Mouse (Mus musculus) kidney, postnatal 0 days (tissue): ENCODE measurements at regions not wholly inside any gene's neighbourhood (a gene's known extent, or its start where the extent isn't known, plus 50 kb on each side); places are given as distances from the start of the nearest gene placed in this dataset.

Experiments used
- ATAC-seq: fragments of 200-750 bp; cut with Nextera tagmentation; replicated peaks from 2 replicates; pipeline ENCODE4 v1.8.0; 2017; ENCODE audit warnings: low read depth, moderate number of reproducible peaks, moderate TSS enrichment, moderate library complexity; ENCODE audit not compliant: low FRiP score
- DNase-seq: peaks from one replicate; pipeline ENCODE4 v3.0.0-alpha.2; 2016; ENCODE audit warnings: low spot score
- H3K27ac ChIP-seq: fragments of 300-500 bp; sonication (generic); 2 replicates; pipeline ENCODE4 v1.5.1; 2014; ENCODE audit warnings: mild to moderate bottlenecking
- H3K27me3 ChIP-seq: fragments of 300-500 bp; sonication (generic); 2 replicates; pipeline ENCODE4 v1.6.1; 2014; ENCODE audit warnings: low read length, mixed read lengths; ENCODE audit not compliant: insufficient read depth
- H3K36me3 ChIP-seq: fragments of 300-500 bp; sonication (generic); 2 replicates; pipeline ENCODE4 v1.6.1; 2014; ENCODE audit warnings: low read length, mixed read lengths; ENCODE audit not compliant: insufficient read depth
- H3K4me1 ChIP-seq: fragments of 300-500 bp; sonication (generic); replicated peaks from 2 replicates; pipeline ENCODE4 v1.6.1; 2014; ENCODE audit warnings: antibody characterized with exemption, low read length, mixed read lengths; ENCODE audit not compliant: insufficient read depth
- H3K4me2 ChIP-seq: fragments of 300-500 bp; sonication (generic); 2 replicates; pipeline ENCODE4 v1.6.1; 2014; ENCODE audit warnings: mild to moderate bottlenecking, low read length, moderate library complexity, mixed read lengths
- H3K4me3 ChIP-seq: fragments of 300-500 bp; sonication (generic); replicated peaks from 2 replicates; pipeline ENCODE4 v1.5.1; 2014; ENCODE audit warnings: low read depth, low read length
- H3K9ac ChIP-seq: fragments of 300-500 bp; sonication (generic); 2 replicates; pipeline ENCODE4 v1.6.1; 2014; ENCODE audit warnings: low read depth, low read length
- H3K9me3 ChIP-seq: fragments of 300-500 bp; sonication (generic); replicated peaks from 2 replicates; pipeline ENCODE4 v1.6.1; 2016; ENCODE audit warnings: low read length, inconsistent platforms, mixed read lengths
- CTCF ChIP-seq: IDR thresholded peaks from 2 replicates; pipeline ENCODE4 v1.5.1; 2016; ENCODE audit warnings: antibody characterized with exemption, low read depth, mild to moderate bottlenecking, moderate library complexity
- WGBS: fragments of 180-500 bp; shearing (Covaris S2); extraction: QIAGEN DNeasy Blood & Tissue Kit; methylation state at CpG from one replicate; pipeline ENCODE4 v1.1.7; 2014; 5-methylcytosine and 5-hydroxymethylcytosine counted together

GRCm38 (mm10) chr7:111277703-111278102, 194.9 kb upstream of the Eif4g2 start:
- H3K9me3 ChIP-seq = no peaks in the 10 kb centered on the region
- H3K9ac ChIP-seq = no peak overlapping the region
- ATAC-seq = no peak
- H3K27ac ChIP-seq = no peak overlapping the region
- 86% methylated on average over 3 of the region's 3 CpGs for WGBS
- no peak overlapping the region for H3K4me3 ChIP-seq
- H3K36me3 ChIP-seq = no peaks in the 10 kb centered on the region
- TF ChIP-seq CTCF = no peak
- H3K4me1 ChIP-seq = 0 out of 2 replicates have a peak, but pooled peaks cover 4% of the 10 kb centered on the region
- DNase-seq = no peak
- no peaks in the 10 kb centered on the region for H3K27me3 ChIP-seq
- H3K4me2 ChIP-seq = no peak overlapping the region

GRCm38 (mm10) chr7:111273839-111274238, 191.0 kb upstream of the Eif4g2 start:
- Histone ChIP-seq H3K4me2 (no peak overlapping the region), H3K27me3 (no peaks in the 10 kb centered on the region), H3K4me1 (no peaks in the 10 kb centered on the region), H3K4me3 (no peak overlapping the region), H3K27ac (no peak overlapping the region), H3K9ac (no peak overlapping the region), H3K9me3 (no peaks in the 10 kb centered on the region), H3K36me3 (no peaks in the 10 kb centered on the region)
- DNase-seq (no peak), ATAC-seq (no peak)
- no peak for TF ChIP-seq CTCF
- 96% methylated on average over 5 of the region's 5 CpGs for WGBS

- no peak for TF ChIP-seq CTCF
- Histone ChIP-seq H3K27ac (no peak overlapping the region), H3K27me3 (no peaks in the 10 kb centered on the region), H3K4me3 (no peak overlapping the region), H3K9me3 (no peaks in the 10 kb centered on the region), H3K9ac (no peak overlapping the region), H3K4me2 (no peak overlapping the region), H3K4me1 (no peaks in the 10 kb centered on the region), H3K36me3 (no peaks in the 10 kb centered on the region)
- ATAC-seq = no peak
- 71% methylated on average over 4 of the region's 4 CpGs for WGBS
- DNase-seq = no peak
Measured at GRCm38 (mm10) chr7:111270874-111271273, 188.0 kb upstream of the Eif4g2 start.

- WGBS = 92% methylated on average over 2 of the region's 2 CpGs
- Histone ChIP-seq H3K4me1 (no peaks in the 10 kb centered on the region), H3K4me2 (no peak overlapping the region), H3K9me3 (no peaks in the 10 kb centered on the region), H3K27me3 (no peaks in the 10 kb centered on the region), H3K27ac (no peak overlapping the region), H3K9ac (no peak overlapping the region), H3K4me3 (no peak overlapping the region), H3K36me3 (no peaks in the 10 kb centered on the region)
- no peak for ATAC-seq
- no peak for TF ChIP-seq CTCF
- DNase-seq = no peak
Measured at GRCm38 (mm10) chr7:111268197-111268596, 185.4 kb upstream of the Eif4g2 start.

- WGBS = 80% methylated on average over 1 of the region's 1 CpGs
- ATAC-seq (no peak), DNase-seq (no peak)
- H3K4me3 ChIP-seq = no peak overlapping the region
- no peaks in the 10 kb centered on the region for H3K27me3 ChIP-seq
- H3K9me3 ChIP-seq = no peaks in the 10 kb centered on the region
- H3K9ac ChIP-seq = no peak overlapping the region
- peak; percentile 43 for TF ChIP-seq CTCF
- no peak overlapping the region for H3K27ac ChIP-seq
- H3K36me3 ChIP-seq = no peaks in the 10 kb centered on the region
- no peak overlapping the region for H3K4me2 ChIP-seq
- H3K4me1 ChIP-seq = no peaks in the 10 kb centered on the region
Measured at GRCm38 (mm10) chr7:111263302-111263701, 180.5 kb upstream of the Eif4g2 start.

- TF ChIP-seq CTCF = no peak
- no peaks in the 10 kb centered on the region for H3K27me3 ChIP-seq
- peak; percentile 82 for DNase-seq
Measured at GRCm38 (mm10) chr7:111259630-111260574, 177.1 kb upstream of the Eif4g2 start.

More at GRCm38 (mm10) chr7:111259630-111260574, 177.1 kb upstream of the Eif4g2 start:
- Histone ChIP-seq H3K36me3 (no peaks in the 10 kb centered on the region), H3K9me3 (no peaks in the 10 kb centered on the region), H3K4me3 (no peak overlapping the region), H3K27ac (no peak overlapping the region), H3K4me2 (no peak overlapping the region), H3K9ac (no peak overlapping the region), H3K4me1 (no peaks in the 10 kb centered on the region)
- no peak for ATAC-seq
- WGBS = 34% methylated on average over 11 of the region's 11 CpGs
